Mouse (Mus musculus): ENCODE measurements around the gene Dnah17. TPM values are rescaled to one million over a fixed set of nuclear protein-coding genes. Genes with fewer than 3 reads are reported as not detected.

The Dnah17 gene
- polyA plus RNA-seq, 1 experiment from 2014 or later: 0.04 TPM

DNA sequence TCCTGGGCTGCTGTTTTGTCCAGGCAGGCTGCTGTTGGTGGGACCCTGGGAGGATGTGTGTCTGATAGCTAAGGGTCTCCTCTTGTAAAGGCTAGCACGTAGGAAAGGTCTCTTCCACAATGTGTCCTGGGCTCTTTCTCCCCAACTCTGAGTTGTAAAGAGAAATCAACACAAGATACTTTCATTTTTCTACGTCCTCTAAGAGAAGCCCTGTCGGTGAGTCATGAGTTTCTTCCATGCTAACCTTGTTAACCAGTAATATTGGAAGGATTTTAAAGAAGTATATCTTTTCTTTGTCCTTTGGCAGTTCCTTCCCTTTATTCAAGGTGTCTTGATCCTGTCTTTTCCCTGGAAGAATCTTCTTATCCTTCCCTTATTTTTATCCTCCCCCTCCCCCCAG, 134.8 kb downstream of the Dnah17 start:
- Histone ChIP-seq H3K4me1 (replicated peaks; ENCODE audit: control insufficient read depth, insufficient read depth) (peaks cover 34% of the 10 kb centered on the region), H3K9me3 (ENCODE audit: control insufficient read depth, low read length) (no peaks in the 10 kb centered on the region), H3K27me3 (ENCODE audit: control insufficient read depth, insufficient read depth, low read length) (no peaks in the 10 kb centered on the region), H3K4me3 (ENCODE audit: low read depth, low read length) (no peak overlapping the region), H3K9ac (ENCODE audit: low read length) (peak overlapping the region; percentile 9; the same call in 1 of the 2 replicates), H3K4me2 (replicated peaks; ENCODE audit: low read depth) (no peak overlapping the region), H3K27ac (replicated peaks) (peak overlapping the region; percentile 90), H3K36me3 (ENCODE audit: control insufficient read depth, insufficient read depth, low read length) (no peaks in the 10 kb centered on the region)
- no peak for ATAC-seq (ENCODE audit: low FRiP score, low TSS enrichment)
- no peak for TF ChIP-seq CTCF (IDR thresholded peaks at IDR 0.05; ENCODE audit: low read depth)
- no peak for TF ChIP-seq EP300 (optimal IDR thresholded peaks at IDR 0.05)
- DNase-seq (ENCODE audit: low spot score): no peak
- WGBS: 53% methylated on average over 3 of the region's 3 CpGs

DNA sequence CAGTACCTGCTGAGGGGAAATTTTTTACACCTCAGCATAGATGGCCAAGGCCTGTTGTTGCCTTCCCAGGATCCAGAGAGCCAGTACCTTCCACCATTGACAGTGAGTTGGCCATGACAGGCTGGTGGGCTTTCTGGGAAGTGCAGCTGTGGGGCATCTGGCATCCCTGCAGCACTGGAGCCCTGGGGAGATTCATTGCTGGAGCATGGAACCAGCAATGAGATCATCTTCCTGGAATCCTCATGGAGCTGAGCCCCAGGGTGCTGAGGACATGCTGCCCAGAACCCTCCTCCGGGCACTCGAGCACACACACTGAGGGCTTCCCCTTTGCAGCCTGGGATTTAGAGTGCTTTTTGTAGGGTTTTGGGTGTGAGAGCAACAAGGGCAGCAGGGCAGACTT, 135.2 kb downstream of the Dnah17 start:
- peak overlapping the region; percentile 90 for H3K27ac ChIP-seq (replicated peaks)

DNA sequence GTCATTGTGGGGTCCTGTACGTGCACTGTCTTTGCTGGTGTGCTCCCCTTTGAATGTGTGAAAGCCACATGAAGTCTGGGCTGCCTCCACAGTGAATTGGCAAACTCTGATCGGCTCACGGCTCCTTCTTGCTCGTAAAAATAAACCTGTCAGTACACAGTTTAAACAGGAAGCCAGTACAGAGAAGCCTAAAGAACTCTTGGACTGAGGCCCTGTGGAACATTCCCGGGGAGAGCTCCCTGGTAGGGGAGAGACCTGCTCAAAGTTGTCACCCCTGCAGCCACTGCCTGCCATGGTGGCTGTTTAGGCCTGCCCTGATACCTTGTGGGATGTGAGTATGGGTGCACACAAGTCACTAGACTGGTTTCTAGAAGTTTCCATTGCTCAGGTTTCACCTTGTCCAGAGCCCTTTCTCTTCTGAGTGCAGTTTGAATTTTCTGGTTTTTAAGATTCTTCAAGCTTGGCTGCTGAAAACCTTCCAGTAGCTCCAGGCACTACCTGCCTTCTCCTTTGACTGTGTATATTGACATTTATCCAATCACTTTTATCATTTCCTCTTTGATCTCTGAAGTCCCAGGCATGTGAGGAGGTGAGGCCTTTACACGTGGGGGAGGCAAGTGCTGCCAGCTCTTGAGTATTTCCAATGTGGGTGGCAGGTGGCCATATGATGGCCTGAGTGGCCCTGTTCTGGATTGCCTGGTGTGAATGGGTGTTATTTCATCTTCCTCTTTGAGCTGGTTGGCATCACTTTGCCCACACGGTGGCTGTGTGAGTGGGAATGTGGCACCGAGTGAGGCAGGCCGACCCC, 136.0 kb downstream of the Dnah17 start:
- peak; percentile 16; the same call in 1 of the 2 replicates for ATAC-seq (ENCODE audit: low FRiP score, low TSS enrichment)

More for the DNA sequence above, 135.2 kb downstream of the Dnah17 start:
- no peak overlapping the region for H3K4me3 ChIP-seq (ENCODE audit: low read depth, low read length)
- H3K9me3 ChIP-seq (ENCODE audit: control insufficient read depth, low read length): no peaks in the 10 kb centered on the region
- H3K4me2 ChIP-seq (replicated peaks; ENCODE audit: low read depth): no peak overlapping the region; the same call in 1 of the 2 replicates
- peaks cover 34% of the 10 kb centered on the region for H3K4me1 ChIP-seq (replicated peaks; ENCODE audit: control insufficient read depth, insufficient read depth)
- TF ChIP-seq EP300 (optimal IDR thresholded peaks at IDR 0.05) (no peak), CTCF (IDR thresholded peaks at IDR 0.05; ENCODE audit: low read depth) (no peak)
- DNase-seq (ENCODE audit: low spot score) (no peak), ATAC-seq (ENCODE audit: low FRiP score, low TSS enrichment) (no peak)
- H3K36me3 ChIP-seq (ENCODE audit: control insufficient read depth, insufficient read depth, low read length): no peaks in the 10 kb centered on the region
- H3K27me3 ChIP-seq (ENCODE audit: control insufficient read depth, insufficient read depth, low read length): no peaks in the 10 kb centered on the region
- WGBS: 54% methylated on average over 2 of the region's 2 CpGs
- H3K9ac ChIP-seq (ENCODE audit: low read length): peak overlapping the region; percentile 9; the same call in 1 of the 2 replicates

DNA sequence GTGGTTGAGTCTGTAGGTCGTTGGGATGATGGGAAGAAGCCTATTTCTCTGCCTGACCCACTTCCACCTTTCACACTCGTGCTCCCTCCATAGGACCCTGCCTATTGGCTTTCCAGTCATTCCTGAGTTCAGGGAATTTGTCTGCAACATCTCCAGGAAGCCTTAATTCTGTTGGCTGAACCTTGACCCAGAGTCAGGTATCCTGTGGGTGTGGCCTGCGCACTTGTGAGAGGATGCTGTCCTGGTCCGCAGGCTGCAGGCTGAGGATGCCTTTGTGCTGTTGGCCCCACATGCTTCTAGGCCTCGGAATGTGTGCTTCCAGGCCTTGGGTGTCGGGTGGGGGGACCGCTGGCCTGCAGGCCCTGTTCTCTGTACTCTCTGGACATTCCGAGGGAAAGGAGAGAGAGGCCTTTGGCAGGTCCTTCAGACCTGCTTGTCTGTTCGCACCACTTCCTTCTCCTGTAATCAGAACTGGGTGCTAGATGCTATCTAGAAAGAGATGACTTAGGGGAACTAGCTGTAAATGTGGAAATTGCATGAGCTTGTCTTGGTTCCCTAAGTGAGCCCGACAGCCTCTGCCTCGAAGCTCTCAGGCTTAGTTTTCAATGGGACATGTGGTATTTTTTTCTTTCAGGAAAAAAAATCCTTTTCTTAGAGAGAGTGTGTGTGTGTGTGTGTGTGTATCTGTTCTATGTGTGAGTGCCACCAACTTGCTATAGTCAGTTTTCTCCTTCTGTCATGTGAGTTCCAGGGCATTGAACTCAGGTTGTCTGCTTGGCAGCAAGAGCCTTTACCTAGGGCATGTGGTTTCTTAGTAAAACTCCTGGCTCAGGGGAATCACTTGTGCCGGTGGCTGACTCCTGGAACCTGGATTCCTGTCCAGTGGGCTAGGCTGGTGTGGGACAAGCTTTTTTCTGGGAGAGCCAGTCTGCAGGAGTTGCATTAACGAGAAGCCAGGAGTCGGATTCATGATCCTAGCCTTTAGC, 137.0 kb downstream of the Dnah17 start:
- no peak for DNase-seq (ENCODE audit: low spot score)
- no peak for ATAC-seq (ENCODE audit: low FRiP score, low TSS enrichment)
- Histone ChIP-seq H3K27me3 (ENCODE audit: control insufficient read depth, insufficient read depth, low read length) (no peaks in the 10 kb centered on the region), H3K4me1 (replicated peaks; ENCODE audit: control insufficient read depth, insufficient read depth) (peaks cover 30% of the 10 kb centered on the region), H3K4me3 (ENCODE audit: low read depth, low read length) (no peak overlapping the region), H3K27ac (replicated peaks) (peak overlapping the region; percentile 90), H3K9me3 (ENCODE audit: control insufficient read depth, low read length) (no peaks in the 10 kb centered on the region), H3K4me2 (replicated peaks; ENCODE audit: low read depth) (0 out of 2 replicates have a peak overlapping the region, but pooled peaks have one; percentile 1), H3K36me3 (ENCODE audit: control insufficient read depth, insufficient read depth, low read length) (no peaks in the 10 kb centered on the region), H3K9ac (ENCODE audit: low read length) (peak overlapping the region; percentile 41)
- TF ChIP-seq EP300 (optimal IDR thresholded peaks at IDR 0.05): no peak
- TF ChIP-seq CTCF (IDR thresholded peaks at IDR 0.05; ENCODE audit: low read depth): no peak
- 58% methylated on average over 14 of the region's 14 CpGs for WGBS

More for the DNA sequence above, 136.0 kb downstream of the Dnah17 start:
- Histone ChIP-seq H3K36me3 (ENCODE audit: control insufficient read depth, insufficient read depth, low read length) (no peaks in the 10 kb centered on the region), H3K27ac (replicated peaks) (peak overlapping the region; percentile 90), H3K4me2 (replicated peaks; ENCODE audit: low read depth) (0 out of 2 replicates have a peak overlapping the region, but pooled peaks have one; percentile 1), H3K4me3 (ENCODE audit: low read depth, low read length) (no peak overlapping the region), H3K27me3 (ENCODE audit: control insufficient read depth, insufficient read depth, low read length) (no peaks in the 10 kb centered on the region), H3K9ac (ENCODE audit: low read length) (peak overlapping the region; percentile 41), H3K4me1 (replicated peaks; ENCODE audit: control insufficient read depth, insufficient read depth) (peaks cover 34% of the 10 kb centered on the region), H3K9me3 (ENCODE audit: control insufficient read depth, low read length) (no peaks in the 10 kb centered on the region)
- WGBS: 35% methylated on average over 9 of the region's 9 CpGs
- no peak for TF ChIP-seq CTCF (IDR thresholded peaks at IDR 0.05; ENCODE audit: low read depth)
- TF ChIP-seq EP300 (optimal IDR thresholded peaks at IDR 0.05): no peak
- DNase-seq (ENCODE audit: low spot score): peak; percentile 32

DNA sequence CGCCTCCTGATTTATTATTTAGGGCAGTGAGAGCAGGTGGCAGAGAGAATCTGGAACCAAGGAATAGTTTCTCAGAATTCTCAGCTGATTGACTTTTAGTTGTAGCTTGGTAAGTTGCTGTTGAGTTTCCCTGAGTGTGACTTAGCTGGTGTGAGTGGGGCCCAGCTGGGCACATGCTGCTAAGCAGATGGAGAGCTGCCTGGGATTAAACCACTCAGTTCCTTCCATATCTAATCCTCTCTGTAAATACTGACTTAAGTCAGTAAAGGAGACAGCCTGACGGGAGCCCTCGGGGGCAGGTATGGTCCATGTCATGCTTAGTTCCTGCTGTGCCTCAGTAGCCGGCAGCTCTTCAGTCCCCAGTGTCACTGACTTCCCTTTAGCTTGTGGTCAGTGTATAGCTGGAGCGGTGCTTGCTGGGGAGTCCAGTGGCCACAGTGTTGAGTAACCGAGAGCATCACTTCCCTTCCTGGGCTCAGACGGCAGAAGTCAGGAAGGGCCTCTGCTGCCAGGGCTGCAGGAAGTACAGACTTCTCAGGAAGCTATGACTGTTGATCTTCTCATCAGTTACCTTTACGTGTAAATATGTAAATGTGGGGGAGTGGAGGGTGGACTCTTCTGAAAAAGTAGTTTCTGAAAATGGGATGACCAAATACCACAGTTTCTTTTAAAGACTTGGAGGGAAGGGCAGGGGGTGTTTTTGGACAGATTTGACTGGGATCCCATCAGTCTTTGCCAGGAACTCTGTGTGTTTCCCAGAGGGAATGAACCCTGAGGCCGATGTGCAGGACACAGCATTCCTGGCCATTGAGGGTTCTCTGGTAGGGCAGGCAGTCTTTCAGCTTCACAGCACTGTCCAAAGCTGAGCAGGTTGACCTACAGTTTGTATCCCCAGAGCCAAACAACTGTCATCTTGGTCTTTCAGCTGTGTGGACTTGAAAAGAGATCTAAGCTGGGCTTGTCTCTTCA, 138.6 kb downstream of the Dnah17 start:
- Histone ChIP-seq H3K4me1 (replicated peaks; ENCODE audit: control insufficient read depth, insufficient read depth) (peaks cover 35% of the 10 kb centered on the region), H3K27ac (replicated peaks) (peak overlapping the region; percentile 24; the same call in 1 of the 2 replicates), H3K4me3 (ENCODE audit: low read depth, low read length) (no peak overlapping the region), H3K4me2 (replicated peaks; ENCODE audit: low read depth) (no peak overlapping the region), H3K9ac (ENCODE audit: low read length) (no peak overlapping the region), H3K9me3 (ENCODE audit: control insufficient read depth, low read length) (no peaks in the 10 kb centered on the region), H3K27me3 (ENCODE audit: control insufficient read depth, insufficient read depth, low read length) (no peaks in the 10 kb centered on the region), H3K36me3 (ENCODE audit: control insufficient read depth, insufficient read depth, low read length) (no peaks in the 10 kb centered on the region)
- ATAC-seq (ENCODE audit: low FRiP score, low TSS enrichment) (peak; percentile 56), DNase-seq (ENCODE audit: low spot score) (no peak)
- WGBS: 33% methylated on average over 9 of the region's 9 CpGs
- no peak for TF ChIP-seq CTCF (IDR thresholded peaks at IDR 0.05; ENCODE audit: low read depth)
- TF ChIP-seq EP300 (optimal IDR thresholded peaks at IDR 0.05): no peak

All from stomach, postnatal 0 days (tissue).